Mouse (Mus musculus): ENCODE results near the gene Gli1.

DNA sequence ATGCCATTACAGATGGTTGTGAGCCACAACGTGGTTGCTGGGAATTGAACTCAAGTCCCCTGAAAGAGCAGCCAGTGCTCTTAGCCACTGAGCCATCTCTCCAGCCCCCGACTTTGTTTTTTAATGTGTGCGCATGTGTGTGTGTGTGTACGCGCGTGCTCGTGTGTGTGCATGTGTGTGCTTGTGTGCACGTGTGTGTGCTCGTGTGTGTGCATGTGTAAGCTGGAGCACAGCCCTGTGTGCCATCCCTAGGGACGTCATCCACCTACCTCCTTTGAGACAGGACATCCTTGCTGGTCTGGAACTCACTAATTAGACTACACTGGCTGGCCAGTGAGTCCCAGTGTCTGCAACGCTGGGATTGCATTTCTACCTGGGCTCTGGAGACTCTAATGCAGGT lies 11.0 kb upstream of the Gli1 start:
- TF ChIP-seq CTCF (conservative IDR thresholded peaks at IDR 0.05 in 1 of 2, IDR thresholded peaks at IDR 0.05 in 1 of 2; ENCODE audit: low read depth in 2 of 2, low read length in 2 of 2) (no peak), ZKSCAN1 (IDR thresholded peaks at IDR 0.05; ENCODE audit: borderline replicate concordance, low read depth, low read length) (no peak), MAX (IDR thresholded peaks at IDR 0.05; ENCODE audit: low read length) (no peak), E2F4 (IDR thresholded peaks at IDR 0.05; ENCODE audit: insufficient replicate concordance, low read depth, low read length) (no peak), MYC (IDR thresholded peaks at IDR 0.05; ENCODE audit: low read depth, low read length) (no peak), ELF1 (IDR thresholded peaks at IDR 0.05; ENCODE audit: low read depth, low read length) (no peak), BHLHE40 (IDR thresholded peaks at IDR 0.05; ENCODE audit: low read depth, low read length) (peak; percentile 56), ZNF384 (IDR thresholded peaks at IDR 0.05; ENCODE audit: low read depth, low read length) (no peak), PAX5 (IDR thresholded peaks at IDR 0.05; ENCODE audit: low read length) (no peak)
